Mouse (Mus musculus) urinary bladder, adult 2 months (tissue): ENCODE measurements at regions not wholly inside any gene's neighbourhood (a gene's known extent, or its start where the extent isn't known, plus 50 kb on each side); places are given as distances from the start of the nearest gene placed in this dataset.

Experiments
- DNase-seq: peaks from one replicate; pipeline ENCODE4 v3.0.0; 2022; ENCODE audit warnings: low spot score

DNA sequence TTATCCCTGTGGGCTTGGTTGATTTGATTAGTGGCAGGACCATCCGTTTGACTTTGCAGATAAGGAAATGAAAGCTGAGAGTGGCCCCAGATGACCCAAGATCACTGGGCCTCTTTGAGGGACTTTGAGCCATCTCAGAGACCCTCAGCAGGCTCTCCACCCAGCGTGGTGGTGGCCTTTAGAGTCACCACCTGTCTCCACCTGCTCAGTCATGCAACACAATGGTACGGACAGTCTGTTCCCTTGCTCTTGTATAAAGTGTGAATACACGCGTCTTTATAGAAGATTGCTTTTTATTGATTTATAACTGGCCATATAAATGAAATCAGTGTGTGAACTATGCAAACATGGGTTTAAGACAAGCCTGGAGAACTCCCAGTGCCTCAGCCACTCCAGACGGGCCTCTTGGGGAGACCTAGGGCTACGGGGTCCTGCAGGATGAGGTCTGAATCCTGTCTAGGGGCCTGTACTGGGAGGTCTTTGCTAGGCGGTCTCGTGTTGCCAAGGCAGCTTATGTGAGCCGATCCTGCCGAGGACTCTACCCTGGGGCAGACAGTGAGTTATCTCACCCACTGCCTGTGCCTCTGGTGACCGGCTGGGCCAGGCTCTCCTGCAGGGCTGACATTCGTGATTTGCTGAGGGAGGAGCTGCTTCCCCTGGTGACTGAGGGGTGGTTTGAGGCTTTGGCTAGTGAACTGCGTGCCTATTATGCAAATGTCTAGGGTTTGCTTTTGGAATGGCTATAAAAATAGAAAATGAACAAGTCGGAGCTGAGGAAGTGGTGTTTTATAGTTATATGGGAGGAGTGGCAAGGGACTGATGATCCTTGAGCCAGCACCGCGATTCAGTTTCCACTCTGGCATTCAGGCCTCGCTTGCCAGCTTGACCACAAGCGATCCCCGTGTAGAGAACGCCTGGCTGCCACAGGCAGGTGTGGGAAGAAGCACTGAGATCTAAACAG lies 176.5 kb downstream of the Fam43a start:
- no peak for DNase-seq

GRCm38 (mm10) chr16:30777416-30777815 lies 177.9 kb downstream of the Fam43a start:
- no peak for DNase-seq

DNA sequence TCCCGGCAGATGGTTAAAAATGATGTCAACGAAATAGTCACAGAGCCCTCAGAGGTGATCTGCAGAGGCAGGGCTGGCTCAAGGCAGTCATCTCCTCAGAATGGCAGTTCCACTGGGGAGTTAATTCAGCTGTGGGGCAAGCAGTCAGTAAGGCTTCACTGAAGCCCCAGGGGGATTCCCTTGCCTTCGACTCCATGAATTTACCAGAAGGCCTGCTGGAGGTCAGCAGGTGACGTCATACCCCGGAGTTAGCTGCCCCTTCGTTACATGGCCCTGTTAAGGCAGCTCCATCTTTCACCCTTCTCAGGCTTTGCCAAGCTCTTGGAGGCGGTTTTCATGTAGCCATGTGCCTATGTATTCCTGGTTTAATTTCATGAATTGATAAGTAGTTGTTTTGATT lies 178.6 kb downstream of the Fam43a start:
- DNase-seq = no peak

- DNase-seq = no peak
Measured at GRCm38 (mm10) chr16:30778945-30779344, 179.4 kb downstream of the Fam43a start.

DNA sequence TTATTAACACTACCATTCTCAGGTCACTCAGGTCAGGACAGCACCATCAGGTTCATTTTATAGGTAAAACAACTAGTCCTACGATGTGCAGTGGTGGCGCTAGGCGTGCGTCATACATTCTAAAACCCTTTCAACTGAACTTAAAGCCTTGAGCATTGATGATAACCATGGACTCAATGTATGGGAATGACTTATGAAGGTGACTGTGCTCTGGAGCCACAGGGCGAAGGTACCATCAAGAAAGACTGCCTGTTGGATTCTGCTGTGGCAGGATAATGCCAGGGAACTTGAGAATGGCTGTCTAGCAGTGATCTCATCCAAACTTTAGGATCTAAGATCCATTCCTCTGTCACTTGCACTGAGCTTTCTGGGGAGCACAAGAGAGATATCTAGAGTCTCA lies 184.7 kb downstream of the Fam43a start:
- DNase-seq = no peak

DNA sequence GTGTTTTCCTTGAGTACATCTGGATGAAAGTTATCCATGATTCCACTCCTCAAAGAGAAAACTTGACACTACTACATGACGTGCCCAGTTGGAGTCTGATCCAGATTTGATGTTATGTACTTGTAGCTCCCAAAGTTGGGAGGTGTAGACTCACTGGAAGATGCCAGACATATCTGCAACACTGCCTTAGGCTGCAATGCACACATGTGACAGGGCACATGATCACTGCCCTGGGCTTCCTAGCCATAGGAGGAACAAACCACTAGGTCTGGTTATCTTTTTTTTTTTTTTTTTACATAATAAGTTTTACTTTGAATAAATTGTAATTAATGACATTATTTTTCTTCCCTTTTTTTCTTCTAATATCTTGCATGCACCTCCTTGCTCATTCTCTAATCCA lies 185.4 kb downstream of the Fam43a start:
- DNase-seq = no peak

- no peak for DNase-seq
Measured at GRCm38 (mm10) chr16:30786060-30786459, 186.5 kb downstream of the Fam43a start.

DNA sequence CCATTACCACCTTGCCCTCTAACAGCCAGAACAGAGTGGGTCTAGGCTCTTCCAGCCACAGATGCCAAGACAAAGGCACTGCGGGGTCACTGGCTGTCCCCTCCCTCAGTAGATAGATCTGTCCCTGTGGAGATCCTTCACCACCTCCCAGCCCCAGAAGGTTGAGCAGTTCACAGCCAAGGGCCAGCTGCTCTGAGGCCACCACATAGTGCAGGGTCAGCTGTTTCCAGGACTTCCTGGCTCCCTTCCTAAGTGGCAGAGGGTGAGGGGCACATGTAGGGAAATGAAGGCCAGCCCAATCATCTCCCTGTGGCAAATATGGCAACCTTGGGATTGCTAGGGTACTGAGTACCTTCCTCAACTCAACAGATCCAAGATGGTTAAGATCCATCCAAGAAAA lies 187.8 kb downstream of the Fam43a start:
- DNase-seq = no peak

DNA sequence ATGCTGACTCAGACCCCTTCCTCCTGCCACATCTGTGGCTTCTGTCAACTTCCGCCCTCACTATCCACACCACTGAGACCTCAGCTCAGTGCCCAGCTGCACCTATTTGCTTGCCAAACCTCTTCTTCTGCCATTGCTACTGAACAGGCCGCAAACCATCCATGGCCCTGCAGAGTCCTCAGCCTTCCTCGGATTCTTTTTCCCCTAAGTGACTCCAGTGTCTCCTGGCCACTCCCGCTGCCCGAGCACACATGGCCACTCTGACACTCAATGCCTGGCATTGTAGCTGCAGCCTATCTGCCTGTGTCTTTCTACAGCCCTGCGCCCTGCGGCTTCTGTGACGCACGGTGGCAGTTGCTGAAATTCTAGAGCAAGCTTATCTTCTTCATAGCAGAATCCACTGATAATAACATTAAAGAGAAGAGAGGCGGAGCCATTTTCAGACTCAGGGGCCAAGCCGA lies 188.8 kb downstream of the Fam43a start:
- no peak for DNase-seq

DNA sequence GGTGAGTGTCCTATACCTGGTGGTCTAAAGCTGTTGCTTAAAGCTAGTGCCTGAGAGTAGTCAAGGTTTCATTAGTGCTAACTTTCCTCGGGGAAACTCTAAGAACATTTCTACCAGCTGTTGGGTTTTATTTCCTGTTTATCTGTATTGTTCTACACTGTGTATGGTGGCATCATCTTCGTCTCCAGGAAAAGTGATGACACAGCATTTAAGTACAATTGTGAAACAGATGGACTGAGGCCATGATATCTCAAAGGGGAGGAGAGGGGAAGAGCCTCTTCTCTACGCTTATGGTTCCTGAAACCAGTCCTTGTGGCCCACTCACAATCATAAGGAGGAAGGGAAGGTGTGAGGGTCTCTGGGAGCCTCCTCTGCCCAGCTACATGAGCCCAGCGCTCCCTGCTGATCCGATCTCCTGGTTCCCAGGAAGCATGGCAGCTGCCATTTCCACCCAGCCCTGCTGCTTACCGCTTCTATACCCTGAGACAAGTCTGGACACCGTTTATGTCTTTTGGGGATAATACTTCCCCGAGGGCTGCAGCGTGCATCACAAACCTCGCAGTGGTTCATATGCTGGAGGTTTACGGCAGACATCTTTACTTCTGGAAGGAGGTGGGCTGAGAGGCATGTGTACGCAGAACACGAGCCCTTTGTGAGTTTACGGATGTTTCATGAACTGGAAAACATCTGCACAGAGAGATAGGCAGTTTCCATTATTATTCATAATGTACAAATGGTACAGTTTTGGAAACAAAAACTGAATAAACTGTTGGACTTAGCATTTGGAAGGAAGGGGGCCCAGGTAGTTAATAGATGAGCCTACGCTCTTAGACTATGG lies 189.6 kb downstream of the Fam43a start:
- DNase-seq = no peak

- no peak for DNase-seq
Measured at GRCm38 (mm10) chr16:30790036-30790435, 190.5 kb downstream of the Fam43a start.

DNA sequence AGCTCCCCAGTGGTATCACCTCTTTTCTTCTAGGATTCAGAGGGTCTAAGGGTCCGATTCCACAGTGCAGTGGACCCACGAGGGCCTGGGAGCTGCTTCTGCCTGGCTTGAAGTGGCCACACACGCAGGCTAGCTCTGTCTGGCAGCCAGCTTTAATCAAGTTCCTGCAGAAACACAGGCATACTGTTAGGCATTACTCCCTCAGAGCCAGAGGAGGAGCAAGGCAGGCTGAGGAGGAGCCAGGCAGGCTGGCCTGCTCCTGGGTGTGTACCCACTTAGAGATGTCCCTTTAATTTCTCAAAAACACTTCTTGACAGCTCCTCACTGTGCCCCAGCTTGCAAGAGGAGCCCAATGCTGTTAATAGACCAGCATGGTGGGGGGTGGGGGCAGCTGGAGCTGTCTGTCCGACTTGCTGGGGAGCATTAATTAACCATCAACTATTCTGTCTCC lies 191.1 kb downstream of the Fam43a start:
- DNase-seq = no peak

DNA sequence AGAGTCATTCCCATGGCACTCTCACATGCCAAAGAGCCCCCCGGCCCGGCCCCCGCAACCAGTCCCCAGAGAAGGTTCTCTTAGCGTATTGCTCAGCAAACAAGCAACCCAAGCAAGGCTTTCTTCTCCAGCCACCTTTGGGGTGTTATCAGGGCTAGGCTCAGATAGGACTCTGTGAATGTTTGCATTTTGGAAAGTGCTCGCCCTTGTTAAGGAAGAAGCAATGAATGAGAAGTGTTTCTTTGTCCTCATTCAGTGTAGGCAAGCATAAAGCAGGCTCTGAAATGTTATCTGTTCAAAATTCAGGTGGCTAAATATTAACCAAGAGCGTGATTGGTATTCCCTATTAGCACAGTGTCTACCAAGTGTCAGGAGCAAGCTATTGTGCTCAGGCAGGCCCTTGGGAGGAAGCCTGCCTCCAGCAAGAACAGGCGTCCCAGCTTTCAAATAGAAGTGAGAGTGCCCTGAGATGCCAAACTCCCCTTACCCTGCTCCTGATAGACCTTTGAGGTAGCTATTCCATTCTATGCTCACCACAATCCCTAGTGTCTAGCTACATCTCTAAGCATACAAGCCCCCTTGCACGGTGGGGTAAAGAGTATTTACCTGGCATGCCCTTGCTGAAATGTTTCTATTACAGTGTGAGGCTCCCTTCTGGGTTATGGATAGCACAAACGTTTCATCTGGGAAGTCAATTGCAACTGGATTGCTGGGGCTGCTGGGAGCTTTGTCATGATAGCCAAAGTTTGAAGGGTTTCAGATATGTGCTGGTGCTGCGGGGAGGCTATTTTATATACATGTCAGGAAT lies 191.7 kb downstream of the Fam43a start:
- DNase-seq = no peak

- DNase-seq = no peak
Measured at GRCm38 (mm10) chr16:30792738-30793377, 193.3 kb downstream of the Fam43a start.

DNA sequence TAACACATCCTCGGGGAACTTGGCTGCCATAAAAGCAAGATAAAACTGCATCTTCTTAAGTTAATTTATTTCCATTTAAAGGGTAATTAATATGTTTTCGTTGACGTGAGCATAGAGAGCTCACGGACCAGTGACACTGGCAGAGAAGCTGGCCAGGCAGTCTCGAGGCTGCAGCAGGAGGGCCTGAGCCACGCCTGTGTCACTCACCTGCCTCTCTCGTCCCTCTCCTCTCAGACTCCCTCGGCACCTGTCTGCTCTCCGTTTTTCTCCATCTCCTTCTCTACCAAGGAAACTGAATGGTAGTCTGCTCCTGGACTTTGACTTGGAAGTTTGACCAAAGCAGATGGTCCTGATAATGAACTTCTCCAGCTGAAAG lies 193.8 kb downstream of the Fam43a start:
- DNase-seq = no peak

GRCm38 (mm10) chr16:30793856-30794255 lies 194.3 kb downstream of the Fam43a start:
- DNase-seq = no peak

DNA sequence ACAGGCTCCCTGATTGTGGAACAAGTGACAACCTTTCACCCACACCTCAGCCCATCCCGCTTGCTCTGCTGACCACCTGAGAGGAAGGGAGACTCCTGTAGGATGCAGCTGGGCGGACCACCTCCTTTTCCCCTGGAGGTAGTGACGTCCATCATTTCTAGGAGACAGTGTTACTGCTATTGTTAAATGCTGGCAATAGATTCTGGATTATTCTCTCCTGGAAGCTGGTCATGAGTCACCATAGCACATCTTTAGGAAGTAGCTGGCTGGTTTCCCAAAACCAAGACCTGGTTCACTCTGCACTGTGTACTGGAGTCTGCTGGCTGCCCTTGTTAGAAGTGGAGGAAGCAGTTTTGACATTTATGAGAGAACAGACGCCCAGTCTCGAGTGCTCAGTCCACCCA lies 196.0 kb downstream of the Fam43a start:
- no peak for DNase-seq

DNA sequence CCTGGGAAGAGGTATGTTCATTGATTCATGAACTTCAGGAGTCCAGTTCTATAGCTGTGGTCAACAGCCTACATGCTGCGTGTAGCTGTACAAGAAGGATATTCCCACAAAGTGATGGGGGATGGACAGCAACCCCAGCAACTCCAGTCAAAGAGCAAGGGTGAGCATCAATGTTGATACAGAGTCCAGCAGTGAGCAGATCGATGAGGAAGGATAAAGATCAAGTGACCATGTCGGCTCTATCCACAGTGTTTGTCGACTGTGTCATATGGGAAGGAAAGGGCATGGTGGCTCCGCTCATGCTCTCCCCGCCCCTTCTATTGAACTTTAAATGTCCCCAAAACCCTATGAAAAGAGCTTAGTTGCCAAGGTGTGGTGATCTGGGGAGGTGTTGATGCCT lies 196.6 kb downstream of the Fam43a start:
- no peak for DNase-seq

GRCm38 (mm10) chr16:30797006-30797405 lies 197.5 kb downstream of the Fam43a start:
- DNase-seq = no peak

GRCm38 (mm10) chr16:30797973-30798471 lies 198.5 kb downstream of the Fam43a start:
- DNase-seq = no peak

DNA sequence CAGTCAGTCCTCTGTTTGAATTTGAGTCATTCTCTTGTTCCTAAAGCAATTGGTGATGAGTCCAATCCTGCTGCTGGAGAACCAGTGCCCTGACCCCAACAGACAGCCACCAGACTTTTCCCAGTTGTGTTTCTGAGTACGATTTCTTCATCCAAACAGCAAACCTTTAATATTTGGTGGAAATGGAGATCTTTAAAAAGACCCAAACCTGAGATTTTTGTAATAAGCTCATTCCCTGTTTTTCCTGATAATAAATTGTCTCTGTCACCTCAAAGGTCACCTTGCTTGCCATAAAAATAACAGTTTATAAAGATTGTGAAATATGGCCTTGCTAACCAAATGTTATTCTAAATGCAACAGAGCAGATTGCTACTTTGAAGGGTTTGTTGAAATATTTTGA lies 199.0 kb downstream of the Fam43a start:
- no peak for DNase-seq
